Mouse (Mus musculus): ENCODE results near the gene Zbtb25. TPM values are rescaled to one million over a fixed set of nuclear protein-coding genes. Genes with fewer than 3 reads are reported as not detected.

Gene Zbtb25
- total RNA-seq, 2 experiments from 2014 or later, result 7.8 to 8.7 TPM

- DNase-seq, result no peak
- intact Hi-C loops (cut with DNase I; ENCODE audit: low total_unique reads), result no loop called here
Measured at GRCm38 (mm10) chr12:76380151-76380550, 10.7 kb upstream of the Zbtb25 start.

- no peak for DNase-seq
- intact Hi-C loops (cut with DNase I; ENCODE audit: low total_unique reads), result no loop called here
Measured at GRCm38 (mm10) chr12:76378556-76378955, 9.2 kb upstream of the Zbtb25 start.

DNA sequence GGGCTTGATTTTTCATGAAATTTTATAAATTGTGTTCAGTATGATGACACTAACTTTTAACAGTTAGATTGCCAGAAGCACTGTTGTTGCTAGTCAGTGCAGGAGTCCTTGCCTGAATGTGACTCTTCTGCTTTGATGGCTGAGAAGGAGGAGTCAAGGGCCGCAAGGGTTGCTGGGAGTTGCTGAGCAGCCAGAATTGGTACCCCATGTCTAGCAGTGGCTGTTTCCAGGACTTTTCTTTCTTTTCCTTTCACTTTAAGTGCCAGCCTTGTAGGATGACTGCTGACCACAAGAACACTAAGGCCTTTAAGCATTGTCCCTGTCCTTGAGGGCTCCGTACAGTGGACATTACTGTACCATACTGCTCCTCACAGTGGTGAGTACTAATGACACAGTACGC lies 8.3 kb upstream of the Zbtb25 start:
- DNase-seq, result no peak
- intact Hi-C loops (cut with DNase I; ENCODE audit: low total_unique reads), result no loop called here

DNA sequence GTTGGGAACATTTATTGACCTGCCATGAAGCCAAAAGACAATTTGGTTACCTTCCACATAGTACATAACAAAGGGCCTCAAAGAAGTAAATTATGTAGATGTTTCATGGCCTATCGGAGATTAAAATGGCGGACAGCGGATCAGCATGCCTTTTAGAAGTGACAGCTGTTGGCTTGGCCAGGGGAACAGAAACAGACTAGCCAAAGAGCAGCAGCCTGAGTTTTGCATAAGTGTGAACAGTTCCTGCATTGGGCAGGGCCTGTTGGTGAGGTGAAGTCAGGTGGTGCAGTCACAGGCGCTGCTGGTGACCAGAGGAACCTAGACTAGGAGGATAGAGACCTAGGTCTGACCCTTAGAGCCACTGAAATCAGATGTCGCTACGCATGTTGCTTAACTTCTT lies 7.7 kb upstream of the Zbtb25 start:
- intact Hi-C loops (cut with DNase I; ENCODE audit: low total_unique reads), result no loop called here
- no peak for DNase-seq

DNA sequence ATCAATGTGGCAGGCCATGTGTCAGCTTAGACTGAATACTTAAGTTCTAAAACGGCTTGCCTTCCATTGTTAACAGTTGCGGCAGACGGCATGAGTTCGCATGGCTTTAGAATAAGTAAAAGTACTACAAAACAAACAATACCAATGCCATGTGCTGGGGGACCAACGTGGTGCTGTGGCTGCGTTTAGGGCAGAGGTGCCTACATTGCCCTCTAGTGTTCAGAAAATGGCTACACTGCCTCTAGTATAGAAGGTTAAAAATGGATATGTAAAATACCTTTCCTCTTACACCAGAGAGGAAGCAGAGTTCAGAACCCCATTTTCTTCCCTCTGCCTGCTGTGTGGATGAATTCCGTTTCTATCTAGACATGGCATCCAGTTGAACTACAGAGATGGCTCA lies 7.2 kb upstream of the Zbtb25 start:
- intact Hi-C loops (cut with DNase I; ENCODE audit: low total_unique reads), result no loop called here

GRCm38 (mm10) chr12:76375506-76375905 lies 6.1 kb upstream of the Zbtb25 start:
- no peak for DNase-seq
- intact Hi-C loops (cut with DNase I; ENCODE audit: low total_unique reads), result no loop called here

More for the DNA sequence above, 7.2 kb upstream of the Zbtb25 start:
- no peak for DNase-seq

GRCm38 (mm10) chr12:76374911-76375310 lies 5.5 kb upstream of the Zbtb25 start:
- intact Hi-C loops (cut with DNase I; ENCODE audit: low total_unique reads), result no loop called here
- DNase-seq, result no peak

- intact Hi-C loops (cut with DNase I; ENCODE audit: low total_unique reads), result no loop called here
- DNase-seq, result no peak
Measured at GRCm38 (mm10) chr12:76373991-76374390, 4.6 kb upstream of the Zbtb25 start.

- no peak for DNase-seq
- intact Hi-C loops (cut with DNase I; ENCODE audit: low total_unique reads), result no loop called here
Measured at GRCm38 (mm10) chr12:76372881-76373818, 3.7 kb upstream of the Zbtb25 start.

DNA sequence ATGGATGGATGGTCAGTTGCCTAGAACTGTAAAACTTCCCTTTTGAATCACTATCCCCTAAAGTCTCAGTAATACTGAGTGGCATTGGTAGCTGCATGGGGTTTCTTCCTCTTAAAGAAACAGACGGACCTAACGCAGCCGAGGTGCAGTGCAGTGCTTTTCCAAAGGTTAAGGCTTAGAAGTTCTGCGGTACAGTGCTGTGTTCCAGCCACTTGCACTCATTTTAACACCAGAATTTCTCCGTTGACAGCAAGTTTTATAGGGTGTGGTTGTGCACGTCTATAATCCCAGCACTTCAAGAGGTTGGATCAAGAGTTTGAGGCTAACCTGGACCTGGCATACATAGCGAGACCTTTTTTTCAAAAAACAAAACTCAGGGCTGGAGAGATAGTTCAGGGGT lies 2.6 kb upstream of the Zbtb25 start:
- DNase-seq, result no peak
- intact Hi-C loops (cut with DNase I; ENCODE audit: low total_unique reads), result no loop called here

DNA sequence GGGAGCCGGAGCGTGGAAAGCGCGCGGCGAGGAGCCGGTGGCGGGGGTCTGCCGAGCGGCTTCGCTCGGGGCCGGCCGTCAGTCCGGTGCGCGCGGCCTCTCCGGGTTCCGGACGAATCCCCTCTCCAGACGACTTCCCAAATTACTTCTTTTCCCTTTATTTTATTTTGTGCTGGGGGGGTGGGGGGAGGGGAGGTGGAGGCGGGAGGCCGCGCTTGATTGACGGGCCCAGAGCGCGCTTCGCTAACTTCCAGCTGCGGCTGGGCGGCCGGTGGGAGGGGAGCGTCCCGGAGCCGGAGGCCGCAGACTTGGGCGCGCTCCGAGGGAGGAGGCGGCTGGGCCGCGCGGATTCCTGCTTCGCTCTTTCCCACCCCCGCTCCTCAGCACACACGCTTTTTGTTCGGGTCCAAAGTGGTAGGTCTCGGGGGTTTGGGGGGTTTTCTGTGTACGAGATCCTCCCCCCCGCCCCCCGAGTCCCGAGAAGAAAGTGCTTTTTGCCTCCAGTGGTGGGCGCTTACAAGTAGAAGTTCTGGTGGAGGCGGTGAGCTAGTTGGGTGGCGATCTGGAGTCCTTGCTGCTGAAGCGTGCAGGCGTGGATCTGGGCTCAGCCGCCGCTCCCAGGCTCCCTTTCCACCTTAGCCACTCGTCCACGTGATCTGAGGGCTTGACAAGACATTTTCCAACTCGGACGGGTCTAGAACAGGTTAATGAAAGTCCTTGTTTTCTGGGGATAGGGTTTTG lies 1.6 kb upstream of the Zbtb25 start:
- peak; percentile 90 for DNase-seq
- intact Hi-C loops (cut with DNase I; ENCODE audit: low total_unique reads), result no loop called here

DNA sequence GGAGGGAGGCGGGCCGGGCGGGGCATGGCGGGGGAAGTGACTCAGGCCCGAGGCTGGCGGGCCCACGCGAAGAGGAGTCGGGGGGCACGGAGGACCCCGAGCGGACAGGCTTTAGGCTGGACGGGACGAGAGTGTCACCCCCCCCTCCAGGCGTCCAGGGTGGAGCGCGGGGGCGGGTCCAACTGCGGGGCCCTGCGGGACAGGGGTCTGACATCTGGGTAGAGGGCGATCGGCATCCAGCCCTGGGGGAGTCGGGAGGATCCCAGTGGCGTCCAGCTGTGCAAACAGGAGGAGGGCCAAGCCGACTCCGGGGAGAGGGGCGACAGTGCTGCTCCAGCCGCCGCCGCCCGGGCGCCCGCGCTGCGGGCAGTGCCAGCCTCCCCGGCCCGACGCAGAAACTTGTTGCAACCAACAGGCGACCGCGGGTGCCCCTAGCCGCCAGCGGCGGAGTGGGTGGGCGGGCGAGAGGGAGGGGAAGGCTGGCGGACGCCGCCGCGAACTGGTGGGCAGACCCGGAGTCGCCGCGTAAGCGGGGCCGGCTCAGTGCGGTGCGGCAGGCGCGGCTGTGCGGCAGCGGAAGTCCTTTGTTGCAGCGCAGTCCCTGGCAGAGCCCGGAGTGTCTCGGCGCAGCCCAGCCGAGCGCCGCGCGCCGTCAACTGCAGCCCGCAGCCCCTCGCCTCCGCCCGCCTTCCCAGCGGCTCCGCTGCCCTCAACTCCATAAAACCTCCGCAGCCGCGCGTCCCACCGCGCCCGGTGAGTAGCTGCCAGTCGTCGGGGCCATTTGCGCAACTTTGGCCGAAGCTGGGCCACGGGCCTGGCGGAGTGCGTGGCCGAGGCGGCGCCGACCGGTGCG lies 802 bp upstream of the Zbtb25 start, which contains the start of gene Zbtb1:
Gene Zbtb1, plus strand, starts transcription at position 289 of the 853 bp plus-strand sequence.
- peak; percentile 83 for DNase-seq
- intact Hi-C loops (cut with DNase I; ENCODE audit: low total_unique reads), result no loop called here

DNA sequence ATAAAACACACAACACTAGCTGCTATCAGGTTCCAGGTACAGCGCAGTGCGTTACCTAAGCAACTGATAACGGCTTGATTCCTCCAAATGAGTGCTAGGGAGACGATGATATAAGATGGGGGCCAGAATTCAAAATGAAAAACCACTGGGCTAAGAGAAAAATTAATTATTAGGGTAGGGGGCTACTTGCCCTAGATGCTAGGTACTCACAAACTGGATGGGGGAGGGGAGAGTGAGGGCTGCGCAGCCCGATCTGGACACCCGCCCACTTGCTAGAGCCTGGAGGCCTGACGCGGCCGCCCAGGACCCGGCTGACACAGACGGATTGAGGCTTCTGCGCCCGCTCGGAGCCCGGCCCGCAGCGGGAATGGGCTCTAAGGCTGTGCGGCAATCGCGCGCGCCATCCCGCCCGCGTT lies 604 bp downstream of the Zbtb25 start:
- peak; percentile 64 for DNase-seq
- intact Hi-C loops (cut with DNase I; ENCODE audit: low total_unique reads), result no loop called here

- intact Hi-C loops (cut with DNase I; ENCODE audit: low total_unique reads), result no loop called here
- no peak for DNase-seq
Measured at GRCm38 (mm10) chr12:76368201-76368789, 1.1 kb downstream of the Zbtb25 start.

DNA sequence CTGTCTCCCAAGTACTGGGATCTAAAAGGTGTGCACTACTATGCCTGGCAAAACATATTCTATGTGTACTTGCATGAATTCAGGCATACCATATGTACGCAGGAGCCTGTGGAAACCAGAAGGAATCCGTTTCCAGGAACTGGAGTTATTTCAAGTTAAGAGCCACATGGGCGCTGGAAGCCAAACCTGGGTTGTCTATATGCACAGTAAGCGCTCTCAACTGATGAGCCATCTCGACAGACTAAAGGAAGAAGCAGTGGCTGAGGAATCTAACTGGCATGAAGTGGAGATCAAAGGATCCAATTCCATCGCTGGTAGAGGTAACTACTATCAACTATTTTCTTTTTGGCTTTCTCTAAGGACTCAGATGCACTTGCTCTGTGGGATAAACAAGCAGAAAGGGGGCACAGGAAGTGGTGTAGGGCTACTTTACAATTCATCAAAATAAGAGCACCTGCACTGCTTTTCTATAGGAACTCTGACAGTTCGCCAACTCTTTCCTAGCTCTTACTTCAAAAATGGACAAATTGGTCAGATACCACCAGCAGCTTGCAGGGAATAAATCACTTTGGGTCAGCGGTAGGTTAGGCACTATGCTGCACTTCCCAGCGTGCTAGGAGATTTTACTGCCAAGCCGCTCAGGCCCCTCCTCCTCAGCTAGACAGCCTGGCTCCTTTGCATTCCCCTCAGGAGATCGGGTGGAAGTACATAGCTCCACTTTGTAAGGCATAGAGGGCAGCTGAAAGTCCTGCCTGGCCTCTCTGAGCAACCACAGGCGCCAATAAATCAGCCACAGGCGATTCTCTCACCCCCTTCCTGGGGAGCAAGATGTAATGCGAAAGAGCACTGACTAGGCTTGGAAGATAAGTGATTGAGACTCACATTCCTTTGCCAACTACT lies 2.1 kb downstream of the Zbtb25 start:
- intact Hi-C loops (cut with DNase I; ENCODE audit: low total_unique reads), result no loop called here
- peak; percentile 20 for DNase-seq

DNA sequence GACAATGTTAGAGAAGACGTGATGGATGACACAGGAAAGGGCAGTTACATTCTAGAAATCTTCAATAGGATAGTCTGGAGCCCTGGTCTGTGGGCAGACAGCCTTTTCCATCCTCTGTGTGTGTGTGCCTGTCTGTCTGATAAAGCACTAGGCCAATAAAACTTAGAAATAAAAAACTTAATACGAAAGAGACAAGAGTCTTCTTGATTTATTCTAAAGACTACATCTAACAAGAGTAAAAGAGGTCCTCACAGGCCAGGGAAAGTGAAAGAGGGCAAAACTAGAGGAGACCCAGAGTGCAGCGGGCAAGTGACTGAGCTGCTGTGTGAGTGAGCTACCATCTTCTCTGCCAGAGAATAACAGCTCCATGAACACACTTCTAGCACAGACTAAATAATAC lies 3.1 kb downstream of the Zbtb25 start:
- intact Hi-C loops (cut with DNase I; ENCODE audit: low total_unique reads), result no loop called here
- DNase-seq, result no peak

- intact Hi-C loops (cut with DNase I; ENCODE audit: low total_unique reads), result no loop called here
- DNase-seq, result no peak
Measured at GRCm38 (mm10) chr12:76362303-76362676, 7.1 kb downstream of the Zbtb25 start.

Data from gastrocnemius, postnatal 14 days (tissue).